Mouse (Mus musculus): ENCODE results near the gene Dlg1. TPM values are rescaled to one million over a fixed set of nuclear protein-coding genes. Genes with fewer than 3 reads are reported as not detected.

The Dlg1 gene
- polyA plus RNA-seq, 1 experiment: 7.9 TPM

DNA sequence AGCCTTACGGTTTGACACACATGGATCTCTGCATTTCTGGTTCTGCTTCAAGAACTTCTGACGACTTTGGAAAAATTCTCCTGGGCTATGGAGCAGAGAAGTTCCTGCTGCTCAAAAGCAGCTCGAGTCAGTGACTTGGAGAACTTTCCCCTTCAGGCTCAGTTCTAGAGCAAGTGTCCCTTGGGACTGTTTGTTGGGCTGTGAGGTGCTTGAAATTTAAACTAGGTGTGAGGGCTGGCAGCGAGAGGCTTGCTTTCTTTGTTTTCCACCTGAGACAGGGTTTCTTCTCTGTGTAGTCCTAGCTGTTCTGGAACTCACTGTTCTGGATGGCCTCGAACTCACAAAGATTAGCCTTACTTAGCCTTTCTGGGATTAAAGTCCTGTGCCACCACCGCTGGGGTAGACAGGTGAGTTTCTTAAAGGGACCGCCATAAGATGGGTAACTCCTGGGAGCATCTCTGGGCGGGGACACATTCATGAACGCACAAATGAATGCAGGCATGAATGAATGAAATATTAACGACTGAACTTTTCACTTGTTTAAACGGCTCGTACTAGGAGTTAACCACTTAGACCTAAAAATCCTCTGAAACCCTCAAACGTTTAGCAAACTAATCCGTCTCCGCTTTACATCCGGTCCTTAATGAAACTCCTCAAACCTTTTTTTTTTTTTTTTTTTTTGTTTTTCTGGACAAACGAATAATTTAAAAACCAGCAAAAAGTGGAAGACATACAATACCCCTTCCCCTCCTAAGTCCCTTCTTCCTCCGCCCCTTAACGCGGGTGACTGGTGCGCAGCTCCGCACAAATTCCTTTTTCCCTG is 476 bp upstream of the Dlg1 start:
- H3K27ac ChIP-seq (ENCODE audit: insufficient read depth, low read length): 0 out of 2 replicates have a peak overlapping the region, but pooled peaks have one; percentile 12
- peak overlapping the region; percentile 94 for H3K4me3 ChIP-seq (ENCODE audit: extremely low read depth, insufficient read depth, insufficient read length)
- WGBS: 18% methylated on average over 22 of the region's 22 CpGs
- H3K36me3 ChIP-seq (ENCODE audit: control insufficient read depth, insufficient read depth, low read length): peaks cover 3% of the 10 kb centered on the region; the same call in 1 of the 2 replicates
- DNase-seq (ENCODE audit: low read depth in 1 of 2, low spot score in 2 of 2): no peak
- H3K27me3 ChIP-seq (ENCODE audit: control insufficient read depth, insufficient read depth, low read length): peaks cover 2% of the 10 kb centered on the region
- no peak for TF ChIP-seq POLR2A (IDR thresholded peaks at IDR 0.05; ENCODE audit: low read depth, low read length)
- no peak for TF ChIP-seq CTCF (IDR thresholded peaks at IDR 0.05; ENCODE audit: extremely low read depth, insufficient read depth, insufficient read length, insufficient replicate concordance)
- H3K4me1 ChIP-seq (ENCODE audit: control insufficient read depth, insufficient read depth, insufficient read length): peaks cover 2% of the 10 kb centered on the region

DNA sequence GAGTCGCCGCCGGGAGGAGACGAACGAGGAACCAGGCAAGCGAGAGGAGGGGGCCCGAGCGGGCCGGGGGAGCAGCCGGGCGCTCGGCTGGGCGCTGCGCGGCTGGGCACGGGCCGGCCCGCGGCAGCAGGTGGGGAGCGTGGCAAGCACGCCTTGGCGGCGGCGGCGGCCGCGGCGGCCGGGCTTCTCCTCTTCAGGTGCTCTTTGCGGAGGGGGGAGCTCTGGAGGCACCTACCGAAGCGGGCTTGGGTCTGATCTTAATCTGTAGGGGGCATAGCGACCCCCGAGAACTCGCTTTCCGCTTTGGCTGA is 999 bp downstream of the Dlg1 start:
- no peak for DNase-seq (ENCODE audit: low read depth in 1 of 2, low spot score in 2 of 2)
- Histone ChIP-seq H3K4me3 (ENCODE audit: extremely low read depth, insufficient read depth, insufficient read length) (peak overlapping the region; percentile 94), H3K27me3 (ENCODE audit: control insufficient read depth, insufficient read depth, low read length) (peaks cover 2% of the 10 kb centered on the region), H3K36me3 (ENCODE audit: control insufficient read depth, insufficient read depth, low read length) (peaks cover 5% of the 10 kb centered on the region; the same call in 1 of the 2 replicates), H3K27ac (ENCODE audit: insufficient read depth, low read length) (peak overlapping the region; percentile 70), H3K4me1 (ENCODE audit: control insufficient read depth, insufficient read depth, insufficient read length) (peaks cover 2% of the 10 kb centered on the region)
- TF ChIP-seq CTCF (IDR thresholded peaks at IDR 0.05; ENCODE audit: extremely low read depth, insufficient read depth, insufficient read length, insufficient replicate concordance) (no peak), POLR2A (IDR thresholded peaks at IDR 0.05; ENCODE audit: low read depth, low read length) (no peak)
- WGBS: 0% methylated on average over 12 of the region's 36 CpGs

DNA sequence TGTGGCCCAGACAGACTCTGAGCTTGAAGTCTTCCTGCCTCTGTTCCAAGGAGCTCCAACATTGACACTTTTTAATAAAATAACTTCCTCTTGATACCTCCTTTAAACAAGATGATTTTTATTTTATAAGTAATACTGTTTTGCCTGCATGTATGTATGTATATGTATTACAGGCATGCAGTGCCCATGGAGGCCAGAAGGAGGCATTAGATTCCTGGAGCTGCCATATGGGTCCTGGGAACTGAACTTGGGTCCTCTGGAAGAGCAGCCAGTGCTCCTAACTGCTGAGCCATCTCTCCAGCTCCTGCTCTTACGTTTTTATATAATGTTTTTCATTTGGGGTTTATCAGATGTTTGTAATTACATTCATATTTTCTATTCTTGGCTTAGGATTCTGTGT is 9.0 kb downstream of the Dlg1 start:
- no peak for DNase-seq (ENCODE audit: low read depth in 1 of 2, low spot score in 2 of 2)
- TF ChIP-seq CTCF (IDR thresholded peaks at IDR 0.05; ENCODE audit: extremely low read depth, insufficient read depth, insufficient read length, insufficient replicate concordance): no peak
- TF ChIP-seq POLR2A (IDR thresholded peaks at IDR 0.05; ENCODE audit: low read depth, low read length): no peak
- no peaks in the 10 kb centered on the region for H3K27me3 ChIP-seq (ENCODE audit: control insufficient read depth, insufficient read depth, low read length)
- WGBS: 97% methylated on average over 1 of the region's 1 CpGs
- peaks cover 4% of the 10 kb centered on the region; the same call in 1 of the 2 replicates for H3K36me3 ChIP-seq (ENCODE audit: control insufficient read depth, insufficient read depth, low read length)
- H3K4me1 ChIP-seq (ENCODE audit: control insufficient read depth, insufficient read depth, insufficient read length): no peaks in the 10 kb centered on the region; the same call in 1 of the 2 replicates
- H3K4me3 ChIP-seq (ENCODE audit: extremely low read depth, insufficient read depth, insufficient read length): no peak overlapping the region
- no peak overlapping the region for H3K27ac ChIP-seq (ENCODE audit: insufficient read depth, low read length)

DNA sequence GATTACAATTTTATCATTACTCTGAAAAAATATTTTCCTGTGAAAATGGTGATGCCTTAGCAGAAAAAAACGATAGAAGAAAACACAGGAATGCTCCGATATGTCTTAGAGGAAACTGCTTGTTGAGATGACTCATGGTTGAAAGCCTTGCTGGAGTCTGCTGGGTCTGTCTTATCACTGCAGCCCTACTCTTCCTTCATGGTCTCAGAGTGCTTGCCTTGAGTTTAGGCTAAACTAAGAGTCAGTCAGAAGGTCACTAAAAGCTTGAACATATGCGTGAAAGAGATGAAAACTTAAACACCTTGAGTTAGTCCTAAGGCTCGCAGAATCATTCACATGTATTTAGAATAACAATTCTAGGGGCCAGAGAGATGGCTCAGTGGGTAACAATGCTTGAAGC is 14.2 kb downstream of the Dlg1 start:
- H3K4me1 ChIP-seq (ENCODE audit: control insufficient read depth, insufficient read depth, insufficient read length): no peaks in the 10 kb centered on the region; the same call in 1 of the 2 replicates
- WGBS: 79% methylated on average over 4 of the region's 4 CpGs
- no peak overlapping the region for H3K4me3 ChIP-seq (ENCODE audit: extremely low read depth, insufficient read depth, insufficient read length)

DNA sequence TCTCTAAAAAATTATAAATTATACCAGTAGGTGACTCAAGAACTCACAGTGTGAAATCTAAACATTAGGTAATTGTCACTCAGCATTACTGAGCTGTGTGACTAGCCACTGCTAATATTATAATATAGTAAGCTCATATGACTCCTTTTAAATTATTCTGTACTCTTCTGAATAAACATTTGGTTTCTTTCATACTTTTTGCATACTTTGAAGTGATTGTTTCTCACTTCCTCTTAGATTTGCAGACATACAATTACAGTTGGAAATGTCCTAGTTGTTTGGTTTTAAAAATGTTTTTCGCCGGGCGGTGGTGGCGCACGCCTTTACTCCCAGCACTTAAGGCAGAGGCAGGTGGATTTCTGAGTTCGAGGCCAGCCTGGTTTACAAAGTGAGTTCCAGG is 19.0 kb downstream of the Dlg1 start:
- Histone ChIP-seq H3K4me3 (ENCODE audit: extremely low read depth, insufficient read depth, insufficient read length) (no peak overlapping the region), H3K27me3 (ENCODE audit: control insufficient read depth, insufficient read depth, low read length) (no peaks in the 10 kb centered on the region), H3K36me3 (ENCODE audit: control insufficient read depth, insufficient read depth, low read length) (no peaks in the 10 kb centered on the region), H3K27ac (ENCODE audit: insufficient read depth, low read length) (no peak overlapping the region), H3K4me1 (ENCODE audit: control insufficient read depth, insufficient read depth, insufficient read length) (peaks cover 3% of the 10 kb centered on the region)
- 72% methylated on average over 6 of the region's 6 CpGs for WGBS
- no peak for DNase-seq (ENCODE audit: low read depth in 1 of 2, low spot score in 2 of 2)
- TF ChIP-seq POLR2A (IDR thresholded peaks at IDR 0.05; ENCODE audit: low read depth, low read length) (no peak), CTCF (IDR thresholded peaks at IDR 0.05; ENCODE audit: extremely low read depth, insufficient read depth, insufficient read length, insufficient replicate concordance) (no peak)

More for the DNA sequence above, 14.2 kb downstream of the Dlg1 start:
- Histone ChIP-seq H3K27me3 (ENCODE audit: control insufficient read depth, insufficient read depth, low read length) (no peaks in the 10 kb centered on the region), H3K36me3 (ENCODE audit: control insufficient read depth, insufficient read depth, low read length) (no peaks in the 10 kb centered on the region), H3K27ac (ENCODE audit: insufficient read depth, low read length) (no peak overlapping the region)
- no peak for TF ChIP-seq POLR2A (IDR thresholded peaks at IDR 0.05; ENCODE audit: low read depth, low read length)
- no peak for TF ChIP-seq CTCF (IDR thresholded peaks at IDR 0.05; ENCODE audit: extremely low read depth, insufficient read depth, insufficient read length, insufficient replicate concordance)
- DNase-seq (ENCODE audit: low read depth in 1 of 2, low spot score in 2 of 2): no peak

DNA sequence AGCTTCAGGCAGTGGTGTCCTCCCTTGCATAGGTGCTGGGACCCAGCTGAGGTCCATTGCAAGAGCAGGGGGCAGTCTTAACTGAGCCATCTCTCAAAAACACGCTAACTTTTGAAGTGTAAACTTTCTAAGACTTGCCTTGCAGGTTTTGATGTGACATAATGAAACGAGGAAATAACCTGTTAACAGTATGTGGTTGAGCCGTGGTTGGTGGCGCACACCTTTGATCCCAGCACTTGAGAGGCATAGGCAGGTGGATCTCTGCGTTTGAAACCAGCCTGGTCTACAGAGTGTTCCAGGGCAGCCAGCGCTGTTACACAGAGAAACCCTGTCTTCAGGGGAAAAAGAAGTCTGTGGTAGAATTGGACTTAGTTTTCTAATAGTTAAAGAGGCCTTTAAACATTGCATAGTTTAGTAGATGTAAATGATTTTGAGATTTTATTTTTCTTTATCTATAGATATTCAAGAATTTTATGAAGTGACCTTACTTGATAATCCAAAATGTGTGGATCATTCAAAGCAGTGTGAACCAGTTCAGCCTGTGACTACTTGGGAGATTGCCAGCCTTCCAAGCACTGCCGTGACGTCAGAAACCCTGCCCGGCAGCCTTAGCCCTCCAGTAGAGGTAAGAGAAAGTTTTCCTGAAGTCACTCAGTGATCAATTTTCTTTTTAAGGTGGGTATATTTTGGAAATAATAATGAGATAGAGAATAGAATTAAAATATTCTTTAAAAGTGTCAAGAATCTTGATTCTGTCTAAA is 20.6 kb downstream of the Dlg1 start:
- peaks cover 3% of the 10 kb centered on the region for H3K4me1 ChIP-seq (ENCODE audit: control insufficient read depth, insufficient read depth, insufficient read length)
- no peak overlapping the region for H3K27ac ChIP-seq (ENCODE audit: insufficient read depth, low read length)
- H3K4me3 ChIP-seq (ENCODE audit: extremely low read depth, insufficient read depth, insufficient read length): no peak overlapping the region
- no peak for TF ChIP-seq CTCF (IDR thresholded peaks at IDR 0.05; ENCODE audit: extremely low read depth, insufficient read depth, insufficient read length, insufficient replicate concordance)
- TF ChIP-seq POLR2A (IDR thresholded peaks at IDR 0.05; ENCODE audit: low read depth, low read length): no peak
- no peak for DNase-seq (ENCODE audit: low read depth in 1 of 2, low spot score in 2 of 2)
- H3K27me3 ChIP-seq (ENCODE audit: control insufficient read depth, insufficient read depth, low read length): no peaks in the 10 kb centered on the region
- 78% methylated on average over 9 of the region's 9 CpGs for WGBS
- no peaks in the 10 kb centered on the region for H3K36me3 ChIP-seq (ENCODE audit: control insufficient read depth, insufficient read depth, low read length)
